Comparison of ENCODE assay signal across 8 mouse cellular contexts in genomic region chr11:105331732-105332131, GRCm38 (mm10). TPM values are rescaled to one million over a fixed set of nuclear protein-coding genes. Genes with fewer than 3 reads are reported as not detected.
A peak's percentile ranks its signal among the peaks of the same experiment; 100 is the strongest.
DNase-seq lines count a peak whose midpoint lies in the region; ATAC-seq lines count a peak whose summit lies in the region.

No protein-coding gene starts in this region.

- DNase-seq in midbrain, embryonic 14.5 days, result peak; percentile 45
- DNase-seq in adrenal gland, postnatal 36 days, result peak; percentile 82
- DNase-seq in heart, postnatal 10 days, result peak; percentile 61 to 86
- DNase-seq in right cerebral cortex, adult 2 months (ENCODE audit: low spot score in 2 of 2), result no peak
- DNase-seq in thymus, adult 18-20 months, result no peak

- ATAC-seq in midbrain, embryonic 14.5 days (ENCODE audit: low FRiP score, low TSS enrichment), result no peak
- no peak for ATAC-seq in midbrain, embryonic 13.5 days
- 0 out of 2 replicates have a peak, but pooled peaks have one; percentile 16 for ATAC-seq in lung, embryonic 16.5 days (ENCODE audit: low read depth)
- ATAC-seq in frontal cortex, adult (ENCODE audit: low TSS enrichment), result no peak

- 47% methylated on average over 10 of the region's 10 CpGs for WGBS in midbrain, embryonic 14.5 days
- WGBS in midbrain, embryonic 13.5 days, result 46% methylated on average over 10 of the region's 10 CpGs
- 24% methylated on average over 10 of the region's 10 CpGs for WGBS in lung, embryonic 16.5 days

- no peak overlapping the region for H3K27ac ChIP-seq in midbrain, embryonic 14.5 days (replicated peaks; ENCODE audit: low read depth, low read length)
- H3K27ac ChIP-seq in midbrain, embryonic 13.5 days, result no peak overlapping the region
- no peak overlapping the region for H3K27ac ChIP-seq in lung, embryonic 16.5 days (ENCODE audit: low read length)

- H3K9me3 ChIP-seq in midbrain, embryonic 14.5 days (ENCODE audit: control insufficient read depth, low read length), result no peaks in the 10 kb centered on the region
- H3K9me3 ChIP-seq in midbrain, embryonic 13.5 days, result no peaks in the 10 kb centered on the region
- no peaks in the 10 kb centered on the region for H3K9me3 ChIP-seq in lung, embryonic 16.5 days (ENCODE audit: control insufficient read depth, low read length)

- H3K36me3 ChIP-seq in midbrain, embryonic 14.5 days (ENCODE audit: control insufficient read depth, insufficient read depth, low read length), result no peaks in the 10 kb centered on the region; the same call in 1 of the 2 replicates
- no peaks in the 10 kb centered on the region for H3K36me3 ChIP-seq in midbrain, embryonic 13.5 days
- peaks cover 8% of the 10 kb centered on the region for H3K36me3 ChIP-seq in lung, embryonic 16.5 days (ENCODE audit: control insufficient read depth, insufficient read depth, low read length)

- H3K9ac ChIP-seq in midbrain, embryonic 14.5 days (replicated peaks; ENCODE audit: low read length), result no peak overlapping the region
- no peak overlapping the region for H3K9ac ChIP-seq in midbrain, embryonic 13.5 days (replicated peaks)
- no peak overlapping the region for H3K9ac ChIP-seq in lung, embryonic 16.5 days (ENCODE audit: low read length)

- 0 out of 2 replicates have a peak, but pooled peaks cover 2% of the 10 kb centered on the region for H3K4me1 ChIP-seq in midbrain, embryonic 14.5 days (ENCODE audit: control insufficient read depth, insufficient read depth, low read length)
- H3K4me1 ChIP-seq in midbrain, embryonic 13.5 days (replicated peaks), result peaks cover 6% of the 10 kb centered on the region
- H3K4me1 ChIP-seq in lung, embryonic 16.5 days (replicated peaks; ENCODE audit: control insufficient read depth, insufficient read depth, low read length), result peaks cover 21% of the 10 kb centered on the region

- H3K4me2 ChIP-seq in midbrain, embryonic 14.5 days (ENCODE audit: low read length), result no peak overlapping the region
- no peak overlapping the region for H3K4me2 ChIP-seq in midbrain, embryonic 13.5 days (replicated peaks)
- no peak overlapping the region for H3K4me2 ChIP-seq in lung, embryonic 16.5 days (ENCODE audit: low read depth, low read length)

- H3K4me3 ChIP-seq in midbrain, embryonic 14.5 days (replicated peaks; ENCODE audit: low read depth, low read length), result no peak overlapping the region
- no peak overlapping the region for H3K4me3 ChIP-seq in midbrain, embryonic 13.5 days (replicated peaks)
- H3K4me3 ChIP-seq in lung, embryonic 16.5 days (ENCODE audit: low read length), result no peak overlapping the region

- H3K27me3 ChIP-seq in midbrain, embryonic 14.5 days (ENCODE audit: control insufficient read depth, insufficient read depth, low read length), result no peaks in the 10 kb centered on the region
- H3K27me3 ChIP-seq in midbrain, embryonic 13.5 days, result no peaks in the 10 kb centered on the region
- H3K27me3 ChIP-seq in lung, embryonic 16.5 days (ENCODE audit: control insufficient read depth, insufficient read depth, low read depth, low read length), result no peaks in the 10 kb centered on the region

- intact Hi-C loops in heart, postnatal 10 days (cut with DNase I), result no loop called here

RNA-seq across cellular contexts. Expression of gene Mrc2, which starts 39.3 kb away (rescaled TPM):
- polyA plus RNA-seq in midbrain, embryonic 14.5 days (2014; fragmentation: Nextera tagmentation; extraction: Ambion mirVana), result 1.9 and 3.8 TPM in 2 replicates
- polyA plus RNA-seq in midbrain, embryonic 13.5 days (2015; fragmentation: Nextera tagmentation; extraction: Ambion mirVana), result 5.0 and 5.3 TPM in 2 replicates
- total RNA-seq in adrenal gland, postnatal 36 days (2021), result 10 to 100 TPM; 24.7 to 28.3 TPM
- 10 to 100 TPM; 35.1 to 35.9 TPM for total RNA-seq in heart, postnatal 10 days (2021)
- 31.0 and 31.9 TPM in 2 replicates for polyA plus RNA-seq in lung, embryonic 16.5 days (2015; fragmentation: Nextera tagmentation; extraction: Ambion mirVana)

Comparison
In these comparisons a context has a peak if more than half of its experiments do, and no peak if none do; other contexts are left out.
1. DNase-seq: peak in midbrain, embryonic 14.5 days (single experiment), adrenal gland, postnatal 36 days (2 of 2) and heart, postnatal 10 days (2 of 2); none in right cerebral cortex, adult 2 months (0 of 2) and thymus, adult 18-20 months (0 of 2).